Mouse (Mus musculus): Measurements from ENCODE around the gene Atp6v0e2. TPM values are rescaled to one million over a fixed set of nuclear protein-coding genes. Genes with fewer than 3 reads are reported as not detected.

Atp6v0e2 gene
- polyA plus RNA-seq, 1 experiment from 2014 or later = 97.0 TPM

GRCm38 (mm10) chr6:48538841-48539737 lies 1.7 kb downstream of the Atp6v0e2 start:
- no peaks in the 10 kb centered on the region for H3K27me3 ChIP-seq
- no peak for ATAC-seq
- TF ChIP-seq CTCF (IDR thresholded peaks at IDR 0.05) = no peak
- POLR2A ChIA-PET = no interaction called here
- DNase-seq (ENCODE audit: low read depth, low spot score) = no peak
- in situ Hi-C loops (cut with MboI; ENCODE audit: low pct_unique_long_range_greater_than_20kb) = loop anchor here (5.0 kb wide), 2 partner anchors 88 to 362 kb away; partner anchors contain the start of gene AI854703
- CTCF ChIA-PET = interaction anchor here (0.5 to 2.6 kb wide), 11 partner anchors 9 to 670 kb away, joined by 3 to 9 read pairs (median 3); partner anchors contain the start of gene Gimap8

- ChIA-PET POLR2A (no interaction called here), CTCF (interaction anchor here (0.5 to 2.6 kb wide), 8 partner anchors 8 to 418 kb away, joined by 3 to 9 read pairs (median 4); partner anchors contain the start of gene Gimap8)
- ATAC-seq = no peak
These were observed 2.4 kb downstream of the Atp6v0e2 start for GRCm38 (mm10) chr6:48539860-48540259.

GRCm38 (mm10) chr6:48540721-48541120 lies 3.3 kb downstream of the Atp6v0e2 start:
- POLR2A ChIA-PET = no interaction called here
- DNase-seq (ENCODE audit: low read depth, low spot score) = no peak
- no peak for TF ChIP-seq CTCF (IDR thresholded peaks at IDR 0.05)
- no peaks in the 10 kb centered on the region for H3K27me3 ChIP-seq
- CTCF ChIA-PET = interaction anchor here (1.2 to 2.6 kb wide), 4 partner anchors 11 to 106 kb away, joined by 3 to 9 read pairs (median 4); partner anchors contain the start of gene Gimap8
- no peak for ATAC-seq
- in situ Hi-C loops (cut with MboI; ENCODE audit: low pct_unique_long_range_greater_than_20kb) = no loop called here

More at GRCm38 (mm10) chr6:48539860-48540259, 2.4 kb downstream of the Atp6v0e2 start:
- no peaks in the 10 kb centered on the region for H3K27me3 ChIP-seq
- in situ Hi-C loops (cut with MboI; ENCODE audit: low pct_unique_long_range_greater_than_20kb) = loop anchor here (5.0 kb wide), 2 partner anchors 87 to 363 kb away; partner anchors contain the start of gene AI854703
- no peak for DNase-seq (ENCODE audit: low read depth, low spot score)
- no peak for TF ChIP-seq CTCF (IDR thresholded peaks at IDR 0.05)

GRCm38 (mm10) chr6:48541560-48542450 lies 4.4 kb downstream of the Atp6v0e2 start:
- TF ChIP-seq CTCF (IDR thresholded peaks at IDR 0.05) = no peak

GRCm38 (mm10) chr6:48542631-48543030 lies 5.2 kb downstream of the Atp6v0e2 start:
- ATAC-seq (no peak), DNase-seq (ENCODE audit: low read depth, low spot score) (no peak)
- in situ Hi-C loops (cut with MboI; ENCODE audit: low pct_unique_long_range_greater_than_20kb) = no loop called here
- ChIA-PET CTCF (interaction anchor here (0.9 to 1.2 kb wide), 3 partner anchors 105 to 364 kb away, joined by 3 to 4 read pairs (median 3); partner anchors contain the start of gene Gimap8), POLR2A (no interaction called here)
- H3K27me3 ChIP-seq = no peaks in the 10 kb centered on the region
- TF ChIP-seq CTCF (IDR thresholded peaks at IDR 0.05) = no peak

More at GRCm38 (mm10) chr6:48541560-48542450, 4.4 kb downstream of the Atp6v0e2 start:
- ChIA-PET POLR2A (no interaction called here), CTCF (interaction anchor here (0.9 to 2.6 kb wide), 3 partner anchors 105 to 316 kb away, joined by 3 to 9 read pairs (median 4); partner anchors contain the start of gene Gimap8)
- in situ Hi-C loops (cut with MboI; ENCODE audit: low pct_unique_long_range_greater_than_20kb) = no loop called here
- H3K27me3 ChIP-seq = no peaks in the 10 kb centered on the region
- ATAC-seq (no peak), DNase-seq (ENCODE audit: low read depth, low spot score) (no peak)

- DNase-seq (ENCODE audit: low read depth, low spot score) = no peak
- ChIA-PET POLR2A (interaction anchor here (0.7 kb wide), 1 partner anchor 34 kb away, joined by 11 read pairs; no protein-coding TSS in a partner anchor), CTCF (interaction anchor here (0.9 to 3.2 kb wide), 2 partner anchors 92 to 101 kb away, joined by 3 to 13 read pairs; partner anchors contain the start of gene Gimap8)
- in situ Hi-C loops (cut with MboI; ENCODE audit: low pct_unique_long_range_greater_than_20kb) = no loop called here
- no peak for ATAC-seq
- TF ChIP-seq CTCF (IDR thresholded peaks at IDR 0.05) = no peak
- no peaks in the 10 kb centered on the region for H3K27me3 ChIP-seq
These were observed 7.8 kb downstream of the Atp6v0e2 start for GRCm38 (mm10) chr6:48545251-48545650.

GRCm38 (mm10) chr6:48546271-48546670 lies 8.9 kb downstream of the Atp6v0e2 start:
- DNase-seq (ENCODE audit: low read depth, low spot score) (no peak), ATAC-seq (no peak)
- ChIA-PET POLR2A (no interaction called here), CTCF (interaction anchor here (1.1 to 3.2 kb wide), 2 partner anchors 36 to 100 kb away, joined by 3 to 13 read pairs; partner anchors contain the start of gene Gimap8)
- H3K27me3 ChIP-seq = peaks cover under 1% of the 10 kb centered on the region
- in situ Hi-C loops (cut with MboI; ENCODE audit: low pct_unique_long_range_greater_than_20kb) = no loop called here
- TF ChIP-seq CTCF (IDR thresholded peaks at IDR 0.05) = no peak

- DNase-seq (ENCODE audit: low read depth, low spot score) (no peak), ATAC-seq (no peak)
- POLR2A ChIA-PET = no interaction called here
- in situ Hi-C loops (cut with MboI; ENCODE audit: low pct_unique_long_range_greater_than_20kb) = no loop called here
- CTCF ChIA-PET = interaction anchor here (1.1 to 3.2 kb wide), 3 partner anchors 8 to 99 kb away, joined by 3 to 13 read pairs (median 5); partner anchors contain the start of gene Gimap8
- no peak for TF ChIP-seq CTCF (IDR thresholded peaks at IDR 0.05)
- peaks cover 4% of the 10 kb centered on the region for H3K27me3 ChIP-seq
These were observed 9.4 kb downstream of the Atp6v0e2 start for GRCm38 (mm10) chr6:48546858-48547257.

- ChIA-PET POLR2A (no interaction called here), CTCF (interaction anchor here (1.1 to 3.2 kb wide), 3 partner anchors 9 to 372 kb away, joined by 3 to 13 read pairs (median 5); partner anchors contain the start of gene Gimap8)
- H3K27me3 ChIP-seq = peaks cover 4% of the 10 kb centered on the region
- TF ChIP-seq CTCF (IDR thresholded peaks at IDR 0.05) = no peak
- ATAC-seq = no peak
- in situ Hi-C loops (cut with MboI; ENCODE audit: low pct_unique_long_range_greater_than_20kb) = no loop called here
- no peak for DNase-seq (ENCODE audit: low read depth, low spot score)
These were observed 10.9 kb downstream of the Atp6v0e2 start for GRCm38 (mm10) chr6:48548314-48548713.

Measured in Patski (cell line).